Mouse (Mus musculus) liver, adult (tissue): ENCODE results near the gene 1700001O22Rik.

Source experiments
- GATA4 ChIP-seq: IDR thresholded peaks from 2 replicates; pipeline ENCODE4 v1.6.1; 2014; ENCODE audit warnings: mild to moderate bottlenecking, low read length; ENCODE audit not compliant: insufficient replicate concordance

The 1700001O22Rik gene

GRCm38 (mm10) chr2:30755985-30756765 is 47.3 kb downstream of the 1700001O22Rik start:
- no peak for TF ChIP-seq GATA4

GRCm38 (mm10) chr2:30754831-30755230 is 48.6 kb downstream of the 1700001O22Rik start:
- no peak for TF ChIP-seq GATA4

GRCm38 (mm10) chr2:30753219-30753618 is 50.2 kb downstream of the 1700001O22Rik start:
- no peak for TF ChIP-seq GATA4

- no peak for TF ChIP-seq GATA4
These were observed 51.0 kb downstream of the 1700001O22Rik start for GRCm38 (mm10) chr2:30752471-30752870.

- no peak for TF ChIP-seq GATA4
These were observed 53.4 kb downstream of the 1700001O22Rik start for GRCm38 (mm10) chr2:30750025-30750424.

GRCm38 (mm10) chr2:30747602-30748162 is 55.8 kb downstream of the 1700001O22Rik start:
- no peak for TF ChIP-seq GATA4
